Mouse (Mus musculus) ovary, adult 10 weeks (tissue): ENCODE results near the gene Gm21818. TPM values are rescaled to one million over a fixed set of nuclear protein-coding genes. Genes with fewer than 3 reads are reported as not detected.

Experiments
- polyA plus RNA-seq: library from polyadenylated mRNA; stranded (reverse); fragments of 350-450 nt; fragmentation: Illumina TruSeq; extraction: RNeasy Lipid Tissue Mini Kit (QIAGEN cat#74804); gene quantifications from one replicate; pipeline ENCODE4 v1.2.3, GENCODE M21; 2014

The Gm21818 gene
- not detected for polyA plus RNA-seq

DNA sequence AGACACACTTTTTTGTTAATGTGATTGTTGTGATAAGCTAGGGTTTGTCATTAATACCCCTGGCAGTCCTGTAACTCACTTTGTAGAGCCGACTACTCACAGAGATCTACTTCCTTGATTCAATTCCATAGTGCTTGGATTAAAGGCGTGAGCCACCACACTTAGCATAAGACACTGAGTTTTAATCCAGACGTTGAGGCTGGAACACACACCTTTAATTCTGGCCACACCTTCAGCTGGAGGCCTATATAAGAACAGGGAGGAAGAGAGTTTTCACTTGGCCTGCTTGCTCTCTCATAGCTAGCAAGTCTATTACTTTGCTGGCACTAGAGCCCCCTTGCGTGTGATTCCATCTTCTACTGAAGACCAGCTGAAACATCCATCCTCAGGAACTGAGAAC, at the start of gene Gm21818:
TSS of gene Gm21818 (plus strand) at position 301 of the 400 bp plus-strand sequence.

DNA sequence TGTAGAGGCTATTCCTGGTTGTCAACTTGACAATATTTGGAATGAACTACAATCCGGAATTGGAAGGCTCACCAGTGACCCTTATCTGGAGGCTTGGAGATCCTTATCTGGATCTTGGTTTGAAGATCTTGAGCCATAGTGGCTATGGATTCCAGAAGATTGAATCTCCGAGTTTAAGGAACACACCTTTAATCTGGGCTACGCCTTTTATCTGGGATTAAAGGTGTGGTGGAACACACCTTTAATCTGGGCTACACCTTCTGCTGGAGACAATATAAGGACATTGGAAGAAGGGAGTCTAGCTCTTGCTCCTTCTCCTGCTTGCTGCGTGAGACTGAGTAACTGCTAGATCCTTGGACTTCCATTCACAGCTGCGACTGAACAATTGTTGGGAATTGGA, 32.3 kb upstream of the Gm21818 start, which contains the start of gene Gm20767:
TSS of gene Gm20767 (plus strand) at position 301 of the 400 bp plus-strand sequence.

GRCm38 (mm10) chr13:120215847-120216246, 43.6 kb downstream of the Gm21818 start, which contains the start of gene Gm21762:
Gene Gm21762 (minus strand): TSS chr13:120215947.

Other genes with a start within 250 kb of the Gm21818 start
- not detected for gene Gm21761, start 243.2 kb upstream of the Gm21818 start, polyA plus RNA-seq
- not detected for gene B020031M17Rik, start 221.6 kb upstream of the Gm21818 start, polyA plus RNA-seq
- gene Gm36079, start 145.4 kb upstream of the Gm21818 start, polyA plus RNA-seq, result not detected
- 6.3 TPM for gene Gm21188, start 120.2 kb upstream of the Gm21818 start, polyA plus RNA-seq
- not detected for gene Gm20767, start 32.2 kb upstream of the Gm21818 start, polyA plus RNA-seq
- gene Gm21762, start 43.5 kb downstream of the Gm21818 start, polyA plus RNA-seq, result not detected
- not detected for gene Gm21731, start 66.7 kb downstream of the Gm21818 start, polyA plus RNA-seq
- not detected for gene AF067061, start 90.7 kb downstream of the Gm21818 start, polyA plus RNA-seq
- 0.77 TPM for gene BC147527, start 128.0 kb downstream of the Gm21818 start, polyA plus RNA-seq
- not detected for gene Tcstv3, start 144.4 kb downstream of the Gm21818 start, polyA plus RNA-seq